Mouse (Mus musculus) erythroblast, embryonic 14.5 days (primary cell): ENCODE measurements around the gene Rnf6. TPM values are rescaled to one million over a fixed set of nuclear protein-coding genes. Genes with fewer than 3 reads are reported as not detected.

ENCODE experiments used
- H3K27me3 ChIP-seq: 2 replicates; pipeline ENCODE4 v1.6.1; 2012; ENCODE audit warnings: inconsistent platforms; ENCODE audit not compliant: control insufficient read depth
- H3K36me3 ChIP-seq: 2 replicates; pipeline ENCODE4 v1.6.1; 2012; ENCODE audit warnings: mild to moderate bottlenecking, inconsistent platforms; ENCODE audit not compliant: control insufficient read depth
- H3K4me1 ChIP-seq: 2 replicates; pipeline ENCODE4 v1.6.1; 2012; ENCODE audit warnings: inconsistent platforms; ENCODE audit not compliant: control insufficient read depth
- H3K4me3 ChIP-seq: replicated peaks from 2 replicates; pipeline ENCODE3; 2012; ENCODE audit warnings: moderate library complexity, mild to moderate bottlenecking, inconsistent platforms
- H3K9me3 ChIP-seq: 2 replicates; pipeline ENCODE4 v1.6.1; 2012; ENCODE audit warnings: low read length, inconsistent platforms, mixed read lengths; ENCODE audit not compliant: control insufficient read depth
- GATA1 ChIP-seq: IDR thresholded peaks from 2 replicates; pipeline ENCODE4 v1.6.1; 2012; ENCODE audit warnings: low read length, inconsistent platforms, mixed read lengths
- TAL1 ChIP-seq: IDR thresholded peaks from 3 replicates; pipeline ENCODE4 v1.6.1; 2012; ENCODE audit warnings: low read length, inconsistent platforms, mixed read lengths
- polyA plus RNA-seq: library from polyadenylated mRNA; stranded (reverse); fragments of >175 nt; gene quantifications from 2 replicates; pipeline ENCODE4 v1.2.3, GENCODE M21; 2012

The Rnf6 gene
- polyA plus RNA-seq, 1 experiment = 1.8 TPM

DNA sequence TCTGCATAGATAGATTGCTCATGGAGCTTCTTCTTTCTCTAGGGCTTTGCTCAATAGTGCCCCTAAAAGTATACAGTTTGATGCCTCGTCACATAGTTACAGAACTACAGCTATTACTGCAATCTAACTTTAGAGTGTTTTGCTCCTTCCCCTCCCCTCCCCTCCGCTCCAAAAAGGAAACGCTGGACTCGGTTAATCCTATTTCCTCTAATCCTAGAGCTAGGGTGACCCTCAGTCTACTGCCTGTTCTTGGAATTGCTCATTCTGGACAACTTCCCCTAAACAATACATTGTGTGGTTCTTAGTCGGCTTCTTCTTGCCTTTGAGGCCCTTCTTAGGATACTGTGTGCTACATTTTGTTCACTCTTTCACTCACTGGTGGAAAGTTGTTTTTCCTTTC lies 26.4 kb upstream of the Rnf6 start:
- H3K4me1 ChIP-seq = peaks cover 96% of the 10 kb centered on the region
- no peaks in the 10 kb centered on the region for H3K27me3 ChIP-seq
- no peak overlapping the region for H3K4me3 ChIP-seq
- H3K36me3 ChIP-seq = peaks cover 71% of the 10 kb centered on the region
- no peaks in the 10 kb centered on the region for H3K9me3 ChIP-seq
- TF ChIP-seq TAL1 (no peak), GATA1 (no peak)

- H3K9me3 ChIP-seq = no peaks in the 10 kb centered on the region
- H3K27me3 ChIP-seq = no peaks in the 10 kb centered on the region
- peaks cover 70% of the 10 kb centered on the region for H3K36me3 ChIP-seq
- TF ChIP-seq GATA1 (no peak), TAL1 (no peak)
- peaks cover 95% of the 10 kb centered on the region for H3K4me1 ChIP-seq
- H3K4me3 ChIP-seq = no peak overlapping the region
Measured at GRCm38 (mm10) chr5:146246386-146246785, 25.0 kb upstream of the Rnf6 start.

DNA sequence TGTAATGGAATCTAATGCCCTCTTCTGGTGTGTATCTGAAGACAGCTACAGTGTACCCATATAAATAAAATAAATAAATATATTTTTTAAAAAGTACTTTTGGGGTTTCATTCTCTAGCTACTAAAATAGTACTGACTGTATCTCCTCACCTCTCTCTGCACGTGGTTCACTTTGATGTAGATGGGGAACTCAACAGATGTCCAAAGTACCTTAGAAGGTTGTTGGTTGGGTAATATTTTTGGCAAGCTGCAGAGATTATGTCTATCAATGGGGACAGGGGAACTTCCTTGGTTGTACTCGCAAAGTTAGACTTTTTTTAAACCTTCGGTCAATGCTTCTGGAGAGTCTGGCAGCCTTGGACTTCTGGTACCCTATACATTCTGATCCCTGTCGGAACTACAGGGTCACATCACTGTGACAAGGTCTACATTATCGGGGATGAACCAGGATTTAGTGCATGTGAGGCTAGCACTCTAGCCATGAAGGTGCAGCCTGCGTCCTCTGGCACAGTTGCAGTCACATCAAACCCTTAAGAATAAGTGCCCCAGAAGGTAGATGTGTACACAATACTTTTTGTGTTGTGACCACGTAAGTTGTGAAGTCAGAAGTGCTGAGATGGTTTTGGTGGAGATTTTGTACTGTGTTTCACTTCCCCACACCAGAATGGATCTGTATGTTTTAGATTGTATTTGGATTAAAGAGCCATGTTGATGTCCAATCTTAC lies 24.5 kb upstream of the Rnf6 start:
- Histone ChIP-seq H3K4me3 (no peak overlapping the region), H3K9me3 (no peaks in the 10 kb centered on the region), H3K27me3 (no peaks in the 10 kb centered on the region), H3K36me3 (peaks cover 70% of the 10 kb centered on the region), H3K4me1 (peaks cover 93% of the 10 kb centered on the region)
- no peak for TF ChIP-seq GATA1
- TF ChIP-seq TAL1 = no peak

DNA sequence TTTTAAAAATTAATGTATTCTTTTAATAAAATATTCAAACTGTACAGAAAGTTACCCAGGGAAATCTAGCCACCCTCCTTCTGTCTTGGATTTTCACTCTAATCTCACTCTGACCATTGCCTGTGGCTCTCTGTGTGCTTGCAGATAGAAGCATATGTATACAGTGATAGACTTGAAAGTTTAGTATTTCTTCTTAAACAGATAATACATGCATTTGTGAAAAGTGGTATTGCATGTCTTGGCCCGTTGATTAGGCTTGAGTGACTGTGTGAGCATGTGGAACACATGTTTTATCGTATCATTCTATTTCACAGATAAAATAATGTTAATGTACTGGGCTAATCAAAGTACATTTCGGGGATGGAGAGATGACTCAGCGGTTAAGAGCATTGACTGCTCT lies 23.8 kb upstream of the Rnf6 start:
- H3K9me3 ChIP-seq = no peaks in the 10 kb centered on the region
- peak; percentile 43; the same call in 2 of the 3 replicates for TF ChIP-seq TAL1
- no peak for TF ChIP-seq GATA1
- H3K4me1 ChIP-seq = peaks cover 91% of the 10 kb centered on the region
- peaks cover 76% of the 10 kb centered on the region for H3K36me3 ChIP-seq
- H3K27me3 ChIP-seq = no peaks in the 10 kb centered on the region
- H3K4me3 ChIP-seq = no peak overlapping the region

- Histone ChIP-seq H3K27me3 (no peaks in the 10 kb centered on the region), H3K4me1 (peaks cover 89% of the 10 kb centered on the region), H3K4me3 (no peak overlapping the region), H3K36me3 (peaks cover 81% of the 10 kb centered on the region), H3K9me3 (no peaks in the 10 kb centered on the region)
- TF ChIP-seq TAL1 (no peak), GATA1 (no peak)
Measured at GRCm38 (mm10) chr5:146241202-146241601, 19.8 kb upstream of the Rnf6 start.

DNA sequence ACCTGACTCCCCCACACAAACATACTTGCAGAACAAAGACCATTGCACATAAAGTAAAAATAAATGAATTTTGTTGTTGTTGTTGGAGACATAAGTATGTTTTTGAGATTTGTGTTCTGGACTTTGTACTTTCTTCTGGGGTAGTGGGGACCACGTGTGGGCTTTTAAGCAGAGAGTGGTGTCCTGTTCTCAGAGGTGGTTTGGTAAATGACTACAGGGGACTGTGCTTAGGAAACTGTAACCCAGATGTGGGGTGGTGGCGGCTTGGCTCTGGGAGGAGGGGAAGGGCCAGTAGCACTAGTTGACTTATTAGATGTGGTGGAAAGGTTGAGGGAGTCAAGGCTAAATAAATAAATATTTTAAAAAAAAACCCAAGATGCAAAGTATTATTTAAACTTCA lies 19.4 kb upstream of the Rnf6 start:
- H3K27me3 ChIP-seq = no peaks in the 10 kb centered on the region
- H3K36me3 ChIP-seq = peaks cover 81% of the 10 kb centered on the region
- peaks cover 89% of the 10 kb centered on the region for H3K4me1 ChIP-seq
- no peaks in the 10 kb centered on the region for H3K9me3 ChIP-seq
- H3K4me3 ChIP-seq = no peak overlapping the region
- TF ChIP-seq GATA1 (no peak), TAL1 (no peak)

DNA sequence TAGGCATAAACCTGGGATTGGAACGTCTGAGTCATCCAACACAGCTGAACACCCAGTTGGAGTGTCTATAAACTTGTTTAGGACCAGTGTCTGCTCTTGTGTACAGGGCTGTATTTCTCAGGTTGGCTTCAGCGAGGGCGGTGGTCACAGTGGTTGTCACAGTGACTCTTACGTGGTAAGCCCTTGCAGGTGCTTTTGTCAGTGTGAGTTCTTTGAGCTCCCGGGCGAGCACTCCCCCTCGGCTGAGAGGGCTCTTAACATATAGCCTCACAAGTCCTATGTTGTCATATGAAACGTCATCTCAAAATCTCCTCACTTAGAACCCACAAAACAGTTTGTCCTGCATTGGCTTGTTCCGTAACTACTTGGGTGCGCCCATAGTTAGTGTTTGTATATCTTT lies 16.9 kb upstream of the Rnf6 start:
- Histone ChIP-seq H3K4me3 (no peak overlapping the region), H3K9me3 (no peaks in the 10 kb centered on the region), H3K36me3 (peaks cover 85% of the 10 kb centered on the region), H3K27me3 (no peaks in the 10 kb centered on the region), H3K4me1 (peaks cover 88% of the 10 kb centered on the region)
- no peak for TF ChIP-seq TAL1
- TF ChIP-seq GATA1 = no peak

DNA sequence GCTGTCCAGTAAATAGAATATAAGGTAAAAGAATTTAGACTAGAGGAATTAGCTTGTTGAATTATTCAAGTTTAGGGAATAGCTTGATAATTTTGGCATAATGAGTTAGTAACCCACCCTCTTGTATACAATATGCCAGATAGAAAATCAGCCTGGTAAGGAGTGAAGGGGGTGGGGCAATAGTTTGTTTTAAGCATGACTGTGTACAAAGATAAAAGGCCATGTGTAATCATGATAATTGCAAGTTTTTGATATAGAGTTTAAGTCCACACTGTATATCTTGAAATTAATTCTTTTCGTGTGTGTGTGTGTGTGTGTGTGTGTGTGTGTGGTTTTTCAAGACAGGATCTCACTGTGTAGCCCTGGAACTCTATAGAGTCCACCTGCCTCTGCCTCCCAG lies 13.0 kb upstream of the Rnf6 start:
- Histone ChIP-seq H3K4me1 (peaks cover 72% of the 10 kb centered on the region), H3K27me3 (peaks cover 3% of the 10 kb centered on the region; the same call in 1 of the 2 replicates), H3K36me3 (peaks cover 55% of the 10 kb centered on the region), H3K4me3 (peak overlapping the region; percentile 79), H3K9me3 (no peaks in the 10 kb centered on the region)
- TF ChIP-seq TAL1 (no peak), GATA1 (no peak)

DNA sequence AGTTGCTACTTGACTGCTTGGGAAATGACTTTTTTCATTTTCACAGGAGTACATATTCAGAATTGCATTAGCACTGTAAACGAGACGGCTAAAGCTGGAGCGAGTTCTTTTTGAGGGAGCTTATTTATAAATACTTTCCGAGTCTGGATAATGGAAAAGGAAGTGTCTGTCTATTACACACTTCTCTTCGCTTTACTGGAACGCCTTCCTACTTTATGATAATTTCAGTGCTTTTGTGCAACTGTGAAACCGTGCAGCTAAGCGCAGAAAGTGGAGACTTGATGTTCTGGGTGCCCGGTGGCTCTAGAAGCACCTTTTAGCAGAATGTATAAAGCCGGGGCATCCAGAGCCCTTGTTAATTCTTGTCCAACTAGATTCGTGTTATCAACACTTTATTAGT lies 11.5 kb upstream of the Rnf6 start:
- Histone ChIP-seq H3K9me3 (no peaks in the 10 kb centered on the region), H3K4me3 (peak overlapping the region; percentile 79), H3K4me1 (peaks cover 57% of the 10 kb centered on the region), H3K36me3 (peaks cover 40% of the 10 kb centered on the region), H3K27me3 (peaks cover 3% of the 10 kb centered on the region; the same call in 1 of the 2 replicates)
- TF ChIP-seq GATA1 = no peak
- no peak for TF ChIP-seq TAL1

DNA sequence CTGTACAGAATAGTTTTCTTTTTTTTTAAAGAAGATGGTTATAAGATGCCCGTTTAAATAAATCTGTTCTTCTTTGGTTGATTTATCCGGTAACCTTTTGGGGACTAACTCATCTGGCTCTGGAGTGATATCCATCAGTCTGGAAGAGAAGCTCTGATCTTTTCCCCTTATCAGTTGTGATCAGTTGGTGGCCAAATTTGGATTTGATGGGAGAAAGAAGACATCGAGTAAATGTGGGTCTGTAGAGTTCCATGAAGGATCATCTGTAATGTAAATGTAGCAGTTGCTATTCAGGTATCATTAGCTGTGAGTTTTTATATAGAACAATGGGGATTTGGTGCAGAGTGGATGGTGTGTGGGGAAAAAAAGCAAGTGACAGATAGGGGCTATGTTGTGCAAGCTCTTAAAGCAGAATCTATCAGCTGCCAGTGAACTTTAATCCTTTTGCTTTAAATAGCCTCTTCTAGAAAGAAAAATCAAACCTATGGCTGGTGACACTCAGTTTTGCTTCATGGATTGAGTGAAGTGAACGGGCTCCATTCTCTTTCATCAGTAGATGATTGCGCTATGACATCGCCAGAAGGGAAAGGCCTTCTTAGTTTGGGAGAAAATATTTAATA lies 10.8 kb upstream of the Rnf6 start:
- peaks cover 34% of the 10 kb centered on the region for H3K36me3 ChIP-seq
- H3K4me1 ChIP-seq = peaks cover 51% of the 10 kb centered on the region

More for the DNA sequence above, 10.8 kb upstream of the Rnf6 start:
- H3K4me3 ChIP-seq = peak overlapping the region; percentile 79
- peaks cover 5% of the 10 kb centered on the region for H3K27me3 ChIP-seq
- no peaks in the 10 kb centered on the region for H3K9me3 ChIP-seq
- TF ChIP-seq GATA1 = peak; percentile 67
- TF ChIP-seq TAL1 = no peak
